34 mouse cellular contexts compared by ENCODE assay signal in the genomic region with DNA sequence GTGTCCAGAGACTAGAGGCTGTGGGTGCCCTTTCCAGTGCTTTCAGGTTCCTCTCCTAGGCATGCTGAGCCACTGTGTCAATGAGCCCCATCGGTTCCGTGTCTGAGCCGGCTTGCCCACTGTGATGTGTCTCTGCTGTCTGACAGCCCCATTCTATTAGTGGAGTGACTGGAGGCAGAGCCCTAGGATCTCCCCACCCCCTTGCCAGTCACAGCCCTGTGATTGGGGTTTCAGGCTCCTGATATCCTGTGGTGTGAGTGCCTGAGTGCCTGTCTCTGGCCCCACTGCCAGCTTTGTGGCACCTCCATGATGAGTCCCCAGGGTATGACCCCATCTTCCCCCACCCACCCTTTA. TPM values are rescaled to one million over a fixed set of nuclear protein-coding genes. Genes with fewer than 3 reads are reported as not detected.
A peak's percentile ranks its signal among the peaks of the same experiment; 100 is the strongest.
DNase-seq lines count a peak whose midpoint lies in the region; ATAC-seq and TF ChIP-seq lines count a peak whose summit lies in the region.
"Had no signal": no experiment of that assay in that cellular context is flagged by ENCODE, and none has a peak within 500 bp of the region (broad histone marks: within the 10 kb centered on the region; RNA-seq: fewer than 3 reads in every experiment).

No protein-coding gene starts in this region.

- 60% methylated on average over 3 of the region's 3 CpGs for WGBS in hindbrain, embryonic 10.5 days
- 11% methylated on average over 3 of the region's 3 CpGs for WGBS in hindbrain, postnatal 0 days
- 57% methylated on average over 3 of the region's 3 CpGs for WGBS in limb, embryonic 13.5 days
- 11% methylated on average over 3 of the region's 3 CpGs for WGBS in midbrain, embryonic 11.5 days
- WGBS in midbrain, embryonic 16.5 days, result 10% methylated on average over 3 of the region's 3 CpGs

- H3K9me3 ChIP-seq in hindbrain, embryonic 10.5 days, result 0 out of 2 replicates have a peak, but pooled peaks cover 4% of the 10 kb centered on the region
- no peaks in the 10 kb centered on the region for H3K9me3 ChIP-seq in hindbrain, postnatal 0 days (ENCODE audit: low read length)
- no peaks in the 10 kb centered on the region for H3K9me3 ChIP-seq in limb, embryonic 13.5 days
- H3K9me3 ChIP-seq in midbrain, embryonic 11.5 days (ENCODE audit: control insufficient read depth, low read length), result no peaks in the 10 kb centered on the region
- H3K9me3 ChIP-seq in midbrain, embryonic 16.5 days (replicated peaks; ENCODE audit: control insufficient read depth, low read length, poor library complexity, severe bottlenecking), result no peaks in the 10 kb centered on the region
- H3K9me3 ChIP-seq: forebrain, embryonic 12.5 days; heart, embryonic 10.5 days; heart, embryonic 15.5 days had no signal

- no peak for TF ChIP-seq CTCF in hindbrain, postnatal 0 days (IDR thresholded peaks at IDR 0.05; ENCODE audit: low read depth)

- no peak overlapping the region for H3K9ac ChIP-seq in hindbrain, postnatal 0 days (replicated peaks; ENCODE audit: low read length)
- no peak overlapping the region for H3K9ac ChIP-seq in limb, embryonic 13.5 days
- no peak overlapping the region for H3K9ac ChIP-seq in midbrain, embryonic 11.5 days (ENCODE audit: low read length)
- H3K9ac ChIP-seq in midbrain, embryonic 16.5 days (ENCODE audit: low read depth, low read length), result no peak overlapping the region
- H3K9ac ChIP-seq: forebrain, embryonic 12.5 days; heart, embryonic 15.5 days; hindbrain, embryonic 13.5 days; liver, embryonic 14.5 days had no signal

- no peak overlapping the region for H3K4me2 ChIP-seq in hindbrain, postnatal 0 days (ENCODE audit: low read depth, low read length)
- no peak overlapping the region for H3K4me2 ChIP-seq in limb, embryonic 13.5 days (replicated peaks)
- H3K4me2 ChIP-seq in midbrain, embryonic 11.5 days, result no peak overlapping the region
- H3K4me2 ChIP-seq in midbrain, embryonic 16.5 days (ENCODE audit: low read length), result no peak overlapping the region
- H3K4me2 ChIP-seq: forebrain, embryonic 12.5 days; heart, embryonic 15.5 days; hindbrain, embryonic 13.5 days had no signal

- peaks cover 5% of the 10 kb centered on the region for H3K4me1 ChIP-seq in hindbrain, embryonic 10.5 days (replicated peaks)
- H3K4me1 ChIP-seq in hindbrain, postnatal 0 days (ENCODE audit: insufficient read depth, low read length), result no peaks in the 10 kb centered on the region
- peaks cover 14% of the 10 kb centered on the region for H3K4me1 ChIP-seq in limb, embryonic 13.5 days
- no peaks in the 10 kb centered on the region for H3K4me1 ChIP-seq in midbrain, embryonic 11.5 days (ENCODE audit: control insufficient read depth, insufficient read depth, low read length)
- no peaks in the 10 kb centered on the region for H3K4me1 ChIP-seq in midbrain, embryonic 16.5 days (ENCODE audit: control insufficient read depth, insufficient read depth, low read length)
- H3K4me1 ChIP-seq: heart, embryonic 10.5 days; heart, embryonic 15.5 days; hindbrain, embryonic 13.5 days had no signal

- ATAC-seq in hindbrain, postnatal 0 days, result no peak
- no peak for ATAC-seq in limb, embryonic 13.5 days (ENCODE audit: low FRiP score, low read depth)
- ATAC-seq in midbrain, embryonic 11.5 days (ENCODE audit: low FRiP score), result peak; percentile 51; the same call in 1 of the 2 replicates
- ATAC-seq in midbrain, embryonic 16.5 days, result 0 out of 2 replicates have a peak, but pooled peaks have one; percentile 33
- ATAC-seq: CD4-positive, CD25-positive, alpha-beta regulatory T cell, adult 4 months; inflammation-experienced regulatory T-cells, adult 6 months had no signal

- DNase-seq in hindbrain, embryonic 10.5 days (ENCODE audit: low spot score), result no peak
- no peak for DNase-seq in hindbrain, postnatal 0 days (ENCODE audit: low spot score)
- peak; percentile 83 for DNase-seq in midbrain, embryonic 11.5 days (ENCODE audit: low spot score, missing footprints)
- DNase-seq in spleen, postnatal 36 days (ENCODE audit: low spot score in 2 of 2), result no peak
- DNase-seq in kidney, adult 11 months, result no peak
- DNase-seq: adrenal gland, postnatal 25 days; cerebellum, adult 18-20 months; gastrocnemius, postnatal 25 days; heart, adult 11 months; liver; lung, adult 2 months; thymus, adult 2 months; thymus, postnatal 36 days had no signal

- H3K27me3 ChIP-seq in hindbrain, embryonic 10.5 days (ENCODE audit: insufficient read depth, poor library complexity, severe bottlenecking), result peaks cover 10% of the 10 kb centered on the region
- no peaks in the 10 kb centered on the region for H3K27me3 ChIP-seq in hindbrain, postnatal 0 days (ENCODE audit: insufficient read depth, low read length)
- peaks cover 8% of the 10 kb centered on the region; the same call in 1 of the 2 replicates for H3K27me3 ChIP-seq in limb, embryonic 13.5 days
- no peaks in the 10 kb centered on the region for H3K27me3 ChIP-seq in midbrain, embryonic 11.5 days (ENCODE audit: control insufficient read depth, insufficient read depth, low read length)
- no peaks in the 10 kb centered on the region for H3K27me3 ChIP-seq in midbrain, embryonic 16.5 days (ENCODE audit: control insufficient read depth, insufficient read depth, low read depth, low read length)
- H3K27me3 ChIP-seq: hindbrain, embryonic 13.5 days had no signal

- H3K27ac ChIP-seq in hindbrain, embryonic 10.5 days, result 0 out of 2 replicates have a peak overlapping the region, but pooled peaks have one; percentile 29
- H3K27ac ChIP-seq in hindbrain, postnatal 0 days, result no peak overlapping the region
- peak overlapping the region; percentile 84; the same call in 1 of the 2 replicates for H3K27ac ChIP-seq in limb, embryonic 13.5 days
- H3K27ac ChIP-seq in midbrain, embryonic 11.5 days (ENCODE audit: low read depth, low read length), result no peak overlapping the region
- H3K27ac ChIP-seq in midbrain, embryonic 16.5 days (ENCODE audit: low read length), result no peak overlapping the region
- H3K27ac ChIP-seq: forebrain, embryonic 12.5 days; heart, embryonic 10.5 days; heart, embryonic 15.5 days; hindbrain, embryonic 13.5 days; kidney, postnatal 0 days; liver, embryonic 14.5 days; macrophage had no signal

- no peaks in the 10 kb centered on the region for H3K36me3 ChIP-seq in hindbrain, embryonic 10.5 days
- no peaks in the 10 kb centered on the region for H3K36me3 ChIP-seq in hindbrain, postnatal 0 days (ENCODE audit: insufficient read depth, low read length)
- H3K36me3 ChIP-seq in limb, embryonic 13.5 days, result no peaks in the 10 kb centered on the region
- no peaks in the 10 kb centered on the region for H3K36me3 ChIP-seq in midbrain, embryonic 11.5 days (ENCODE audit: control insufficient read depth, insufficient read depth, low read length)
- no peaks in the 10 kb centered on the region for H3K36me3 ChIP-seq in midbrain, embryonic 16.5 days (ENCODE audit: control insufficient read depth, insufficient read depth, low read length)
- H3K36me3 ChIP-seq: forebrain, embryonic 12.5 days; heart, embryonic 10.5 days; heart, embryonic 15.5 days; hindbrain, embryonic 13.5 days had no signal

- no peak overlapping the region for H3K4me3 ChIP-seq in hindbrain, embryonic 10.5 days
- H3K4me3 ChIP-seq in hindbrain, postnatal 0 days (ENCODE audit: low read length), result no peak overlapping the region
- H3K4me3 ChIP-seq in limb, embryonic 13.5 days, result no peak overlapping the region
- no peak overlapping the region for H3K4me3 ChIP-seq in midbrain, embryonic 11.5 days (ENCODE audit: low read depth, low read length)
- H3K4me3 ChIP-seq in midbrain, embryonic 16.5 days (ENCODE audit: low read depth, low read length), result no peak overlapping the region
- H3K4me3 ChIP-seq: erythroblast, embryonic 14.5 days; forebrain, embryonic 12.5 days; heart, embryonic 10.5 days; heart, embryonic 15.5 days; hindbrain, embryonic 13.5 days had no signal

RNA-seq across cellular contexts. Expression of a gene that starts 21.1 kb away (rescaled TPM):
- 0.71 and 1.1 TPM in 2 replicates for polyA plus RNA-seq in hindbrain, embryonic 10.5 days (2016; fragmentation: Nextera tagmentation; extraction: Ambion mirVana)
- 0.90 and 4.8 TPM in 2 replicates for total RNA-seq in hindbrain, postnatal 0 days (2014; rRNA removed)
- polyA plus RNA-seq in hindbrain, postnatal 0 days (2015; fragmentation: Nextera tagmentation; extraction: Ambion mirVana), result 0.64 and 0.83 TPM in 2 replicates
- polyA plus RNA-seq in limb, embryonic 13.5 days (2015; fragmentation: Nextera tagmentation; extraction: Ambion mirVana), result 1.8 and 2.0 TPM in 2 replicates
- polyA plus RNA-seq in midbrain, embryonic 11.5 days (2014; fragmentation: Nextera tagmentation; extraction: Ambion mirVana), result 0.11 and 0.22 TPM in 2 replicates
- polyA plus RNA-seq in midbrain, embryonic 16.5 days (2015; fragmentation: Nextera tagmentation; extraction: Ambion mirVana), result not detected in 2 replicates
- total RNA-seq: adrenal gland, postnatal 25 days; gastrocnemius, adult 18-20 months; gastrocnemius, postnatal 25 days; megakaryocyte-erythroid progenitor cell, adult 5-6 weeks had no signal
- polyA plus RNA-seq: CD4-positive, CD25-positive, alpha-beta regulatory T cell, adult 4 months; erythroblast, embryonic 14.5 days; forebrain, embryonic 12.5 days; inflammation-experienced regulatory T-cells, adult 6 months; macrophage; neural tube, embryonic 11.5 days had no signal

RNA-seq across cellular contexts. Expression of a gene that starts 38.1 kb away (rescaled TPM):
- 1.1 and 2.8 TPM in 2 replicates for polyA plus RNA-seq in hindbrain, embryonic 10.5 days (2016; fragmentation: Nextera tagmentation; extraction: Ambion mirVana)
- not detected in 2 replicates for total RNA-seq in hindbrain, postnatal 0 days (2014; rRNA removed)
- not detected in 2 replicates for polyA plus RNA-seq in hindbrain, postnatal 0 days (2015; fragmentation: Nextera tagmentation; extraction: Ambion mirVana)
- 1.0 and 2.0 TPM in 2 replicates for polyA plus RNA-seq in limb, embryonic 13.5 days (2015; fragmentation: Nextera tagmentation; extraction: Ambion mirVana)
- polyA plus RNA-seq in midbrain, embryonic 11.5 days (2014; fragmentation: Nextera tagmentation; extraction: Ambion mirVana), result 0.42 and 0.46 TPM in 2 replicates
- polyA plus RNA-seq in midbrain, embryonic 16.5 days (2015; fragmentation: Nextera tagmentation; extraction: Ambion mirVana), result not detected in 2 replicates
- total RNA-seq: adrenal gland, postnatal 25 days; gastrocnemius, adult 18-20 months; gastrocnemius, postnatal 25 days; heart, postnatal 25 days; layer of hippocampus, postnatal 10 days; left cerebral cortex, adult 18-20 months; left cerebral cortex, postnatal 14 days; megakaryocyte-erythroid progenitor cell, adult 5-6 weeks; neutrophil, adult 5-6 weeks had no signal
- polyA plus RNA-seq: CD4-positive, CD25-positive, alpha-beta regulatory T cell, adult 4 months; hindbrain, embryonic 13.5 days; inflammation-experienced regulatory T-cells, adult 6 months; macrophage had no signal

RNA-seq across cellular contexts. Expression of a gene that starts 55.7 kb away (rescaled TPM):
- polyA plus RNA-seq in hindbrain, embryonic 10.5 days (2016; fragmentation: Nextera tagmentation; extraction: Ambion mirVana), result 0.71 and 1.3 TPM in 2 replicates
- total RNA-seq in hindbrain, postnatal 0 days (2014; rRNA removed), result 0.65 and 1.3 TPM in 2 replicates
- 0.70 and 1.2 TPM in 2 replicates for polyA plus RNA-seq in hindbrain, postnatal 0 days (2015; fragmentation: Nextera tagmentation; extraction: Ambion mirVana)
- 0.13 and 0.31 TPM in 2 replicates for polyA plus RNA-seq in limb, embryonic 13.5 days (2015; fragmentation: Nextera tagmentation; extraction: Ambion mirVana)
- 1.0 and 1.2 TPM in 2 replicates for polyA plus RNA-seq in midbrain, embryonic 11.5 days (2014; fragmentation: Nextera tagmentation; extraction: Ambion mirVana)
- polyA plus RNA-seq in midbrain, embryonic 16.5 days (2015; fragmentation: Nextera tagmentation; extraction: Ambion mirVana), result 2.0 and 2.5 TPM in 2 replicates
- total RNA-seq: adrenal gland, postnatal 25 days; gastrocnemius, adult 18-20 months; gastrocnemius, postnatal 25 days; megakaryocyte-erythroid progenitor cell, adult 5-6 weeks had no signal
- polyA plus RNA-seq: CD4-positive, CD25-positive, alpha-beta regulatory T cell, adult 4 months; macrophage; spleen, adult 2 months had no signal

RNA-seq across cellular contexts. Expression of a gene that starts 55.7 kb away (rescaled TPM):
- polyA plus RNA-seq in hindbrain, embryonic 10.5 days (2016; fragmentation: Nextera tagmentation; extraction: Ambion mirVana), result 148 and 192 TPM in 2 replicates
- total RNA-seq in hindbrain, postnatal 0 days (2014; rRNA removed), result 31.6 and 40.0 TPM in 2 replicates
- 85.4 and 98.5 TPM in 2 replicates for polyA plus RNA-seq in hindbrain, postnatal 0 days (2015; fragmentation: Nextera tagmentation; extraction: Ambion mirVana)
- polyA plus RNA-seq in limb, embryonic 13.5 days (2015; fragmentation: Nextera tagmentation; extraction: Ambion mirVana), result 130 and 134 TPM in 2 replicates
- 183 and 197 TPM in 2 replicates for polyA plus RNA-seq in midbrain, embryonic 11.5 days (2014; fragmentation: Nextera tagmentation; extraction: Ambion mirVana)
- 84.8 and 98.6 TPM in 2 replicates for polyA plus RNA-seq in midbrain, embryonic 16.5 days (2015; fragmentation: Nextera tagmentation; extraction: Ambion mirVana)

Comparison
In these comparisons a context has a peak if more than half of its experiments do, and no peak if none do; other contexts are left out.
1. H3K27ac ChIP-seq: peak in hindbrain, embryonic 10.5 days (single experiment) and limb, embryonic 13.5 days (single experiment); none in hindbrain, postnatal 0 days (single experiment), midbrain, embryonic 11.5 days (single experiment) and midbrain, embryonic 16.5 days (single experiment).
2. ATAC-seq: peak in midbrain, embryonic 11.5 days (single experiment) and midbrain, embryonic 16.5 days (single experiment); none in hindbrain, postnatal 0 days (single experiment) and limb, embryonic 13.5 days (single experiment).